Mouse (Mus musculus) MN1 (cell line): ENCODE measurements around the gene Lrrc45.
"Not testable (repeated sequence)": the region's sequence is repeated elsewhere in the genome, so short reads cannot be mapped to it uniquely, and the experiment has no call there.

Experiments
- DNase-seq: peaks from one replicate; pipeline ENCODE4 v3.0.0-alpha.2; 2016; ENCODE audit warnings: low spot score

Gene Lrrc45

DNA sequence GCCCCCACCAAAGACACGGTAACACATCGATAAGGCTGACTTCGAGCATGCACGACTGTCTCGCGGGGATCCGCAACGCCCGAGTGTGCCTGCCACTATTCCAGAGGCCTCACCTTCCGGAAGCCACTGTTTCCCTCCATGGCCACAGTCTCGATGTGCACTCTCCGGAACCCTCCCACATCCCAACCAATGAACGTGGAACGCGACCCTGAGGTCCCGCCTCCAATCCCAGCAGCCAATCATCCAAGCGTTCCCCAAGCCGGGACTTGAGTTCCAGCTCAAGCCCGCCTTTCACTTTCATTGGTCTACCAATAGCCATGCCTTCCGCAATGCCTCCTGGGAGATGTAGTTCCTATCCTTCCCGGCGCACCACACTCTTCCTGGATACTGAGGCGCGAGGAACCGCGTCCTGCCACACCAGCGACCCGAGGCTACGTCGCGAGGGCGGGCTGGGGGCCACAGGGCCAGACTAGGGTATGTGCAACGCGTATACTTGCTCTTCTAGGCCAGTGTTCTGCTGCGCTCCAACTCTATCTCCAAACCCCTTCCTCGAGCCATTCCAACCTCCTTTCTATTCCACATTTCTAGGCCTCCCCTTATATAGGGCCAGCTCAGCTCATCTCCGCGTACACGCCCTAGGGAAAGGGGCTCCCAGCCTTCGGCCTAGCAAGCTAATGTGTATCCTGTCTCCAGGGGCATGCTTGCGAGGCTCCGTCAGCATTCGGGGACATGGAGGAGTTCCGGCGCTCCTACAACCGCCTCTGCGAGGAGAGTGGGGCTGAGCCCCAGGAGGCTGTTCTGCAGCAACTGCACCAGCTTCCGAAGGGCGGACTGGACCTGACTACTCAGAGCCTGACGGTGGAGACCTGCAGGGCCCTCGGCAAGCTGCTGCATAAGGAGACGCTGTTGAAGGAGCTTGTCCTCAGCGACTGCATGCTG lies at the start of gene Lrrc45, which contains the start of gene Cenpx:
Gene Lrrc45 (plus strand): TSS at position 346 of the 939 bp plus-strand sequence.
Gene Cenpx (minus strand): TSS at position 159 of the 939 bp plus-strand sequence.
- peak; percentile 99 for DNase-seq

DNA sequence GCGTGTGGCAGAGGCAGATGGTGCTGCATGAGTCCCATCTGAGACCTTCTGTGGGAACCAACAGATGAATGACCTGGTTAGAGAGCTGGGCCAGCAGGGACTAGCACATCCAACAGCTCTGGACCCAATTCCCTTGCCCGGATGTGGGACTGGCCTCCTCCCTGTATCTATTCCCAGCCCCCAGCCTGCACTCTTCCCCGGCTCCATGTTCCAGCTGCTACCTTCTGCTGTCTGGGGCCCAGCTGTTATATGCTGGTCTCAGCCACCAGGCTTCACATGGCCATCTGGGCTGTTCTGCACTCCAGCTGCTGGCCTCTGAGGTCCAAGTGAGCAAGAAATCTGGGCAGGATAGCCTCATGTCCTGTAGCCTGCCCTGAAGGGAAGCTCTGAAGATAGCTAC lies 48.3 kb upstream of the Lrrc45 start:
- no peak for DNase-seq

DNA sequence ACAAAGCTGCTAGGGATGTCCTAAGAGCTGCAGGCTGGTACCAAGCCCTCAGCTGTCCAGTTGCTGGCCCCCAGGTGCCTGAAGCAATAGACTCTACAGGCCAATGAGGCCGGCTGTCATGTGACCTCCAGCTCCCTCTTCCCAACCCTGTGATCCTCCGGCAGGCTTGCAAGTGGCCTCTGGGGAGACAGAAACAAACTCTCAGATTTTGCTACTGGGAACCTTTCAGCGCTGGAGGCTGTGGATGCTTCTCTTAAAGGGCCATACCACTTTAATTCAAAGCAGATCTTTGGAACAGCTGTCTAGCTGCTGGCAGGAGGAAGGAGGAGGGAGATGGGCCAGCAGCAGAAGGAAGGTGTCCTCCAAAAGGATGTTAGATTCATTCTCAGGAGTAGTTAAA lies 47.1 kb upstream of the Lrrc45 start:
- peak; percentile 59 for DNase-seq

DNA sequence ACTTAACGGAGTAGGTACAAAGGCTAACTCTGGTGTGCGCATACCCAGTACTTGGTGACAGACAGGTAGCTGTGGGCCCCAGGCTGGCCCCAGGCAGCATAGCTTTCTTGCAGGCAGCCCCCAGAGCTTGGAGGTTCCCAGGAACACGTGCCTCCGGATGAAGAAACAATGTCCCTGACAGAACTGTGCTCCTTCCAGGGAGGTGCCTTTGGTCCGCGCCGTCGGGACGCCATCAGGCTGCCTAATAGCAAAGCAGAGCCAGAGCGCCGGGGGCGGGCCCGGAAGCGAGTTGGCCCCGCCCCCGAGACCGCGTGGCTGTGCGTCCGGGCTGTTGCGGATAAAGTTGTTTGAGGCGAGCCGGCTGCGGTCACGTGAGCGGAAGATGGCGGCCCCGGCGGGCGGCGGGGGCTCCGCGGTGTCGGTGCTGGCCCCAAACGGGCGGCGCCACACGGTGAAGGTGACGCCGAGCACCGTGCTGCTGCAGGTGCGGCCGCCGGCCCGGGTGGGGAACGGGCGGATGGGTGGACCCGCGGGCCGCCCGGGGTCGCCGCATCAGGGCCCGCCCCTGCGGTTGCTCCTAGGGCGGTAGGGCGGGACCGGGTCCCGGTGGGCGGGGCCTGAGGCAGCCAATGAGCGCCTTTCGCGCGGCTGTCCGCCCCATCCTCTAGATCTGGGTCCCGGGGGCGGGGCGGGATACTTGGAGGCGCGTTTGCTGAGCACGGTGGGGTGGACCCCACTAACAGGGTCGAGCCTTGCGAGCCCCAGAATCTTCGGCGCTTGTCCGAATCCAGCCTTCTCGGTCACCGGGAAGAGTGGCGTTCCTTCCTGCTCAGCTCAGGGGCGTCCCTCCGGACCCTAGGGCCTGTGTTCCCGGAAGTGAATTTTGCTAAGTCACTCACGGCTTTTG lies 40.8 kb upstream of the Lrrc45 start, which contains the start of gene Aspscr1:
Gene Aspscr1 (plus strand): TSS at position 287 of the 907 bp plus-strand sequence.
- peak; percentile 95 for DNase-seq

DNA sequence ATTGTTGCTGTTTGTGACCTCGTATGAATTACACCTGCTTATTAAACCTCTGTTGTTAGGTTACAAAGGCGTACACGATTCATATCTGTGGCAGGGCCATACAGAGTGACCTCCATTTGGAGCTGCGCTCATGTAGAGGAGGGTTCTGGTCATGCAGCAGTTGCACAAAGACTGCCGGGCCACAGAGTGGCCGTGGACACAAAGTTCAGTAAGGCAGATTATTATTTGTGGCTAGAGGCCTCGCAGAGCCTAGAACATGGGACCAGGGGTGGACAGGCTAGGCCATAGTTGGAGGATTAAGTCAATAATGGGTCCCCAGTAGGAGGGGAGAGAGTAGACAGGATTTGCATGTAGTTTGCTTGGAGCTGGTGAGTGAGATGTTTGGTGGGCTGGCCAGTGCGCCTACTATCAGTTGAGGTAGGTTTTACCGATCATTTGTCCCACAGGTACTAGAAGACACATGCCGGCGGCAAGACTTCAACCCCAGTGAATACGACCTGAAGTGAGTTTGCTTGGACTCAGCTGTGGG lies 40.1 kb upstream of the Lrrc45 start:
- DNase-seq = no peak

DNA sequence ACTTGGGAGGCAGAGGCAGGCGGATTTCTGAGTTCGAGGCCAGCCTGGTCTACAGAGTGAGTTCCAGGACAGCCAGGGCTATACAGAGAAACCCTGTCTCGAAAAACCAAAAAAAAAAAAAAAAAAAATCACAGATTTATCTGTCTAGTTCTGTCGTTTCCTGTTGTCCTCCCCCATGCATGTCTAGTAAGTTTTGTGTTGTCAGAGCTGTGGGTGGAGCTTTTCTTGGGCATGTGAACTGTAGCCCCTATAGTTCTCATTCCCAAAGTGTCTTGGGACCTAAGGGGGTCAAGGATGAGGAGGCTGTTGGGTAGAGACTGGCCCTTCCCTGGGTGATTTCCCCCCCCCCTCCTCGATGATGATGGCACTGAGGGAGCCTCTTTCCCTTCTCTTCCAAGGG lies 37.9 kb upstream of the Lrrc45 start:
- DNase-seq = not testable (repeated sequence)

DNA sequence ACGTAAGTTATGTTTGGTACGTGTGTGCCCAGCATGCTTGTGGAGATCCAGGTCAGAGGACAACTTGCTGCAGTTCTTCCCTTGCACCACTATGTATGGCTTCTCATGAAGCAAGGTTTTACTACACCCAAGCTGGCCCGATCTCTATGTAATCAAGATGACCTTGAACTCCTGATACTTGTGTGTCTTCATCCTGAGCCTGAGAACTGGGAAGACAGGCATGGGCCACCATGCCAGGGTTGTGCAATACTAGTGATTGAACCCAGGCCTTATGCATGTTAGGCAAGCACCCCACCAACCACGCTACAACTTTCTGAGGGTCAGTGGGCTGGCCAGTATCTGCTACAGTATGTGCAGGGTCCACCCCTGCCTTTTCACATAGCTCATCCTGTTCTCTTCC lies 36.8 kb upstream of the Lrrc45 start:
- no peak for DNase-seq

DNA sequence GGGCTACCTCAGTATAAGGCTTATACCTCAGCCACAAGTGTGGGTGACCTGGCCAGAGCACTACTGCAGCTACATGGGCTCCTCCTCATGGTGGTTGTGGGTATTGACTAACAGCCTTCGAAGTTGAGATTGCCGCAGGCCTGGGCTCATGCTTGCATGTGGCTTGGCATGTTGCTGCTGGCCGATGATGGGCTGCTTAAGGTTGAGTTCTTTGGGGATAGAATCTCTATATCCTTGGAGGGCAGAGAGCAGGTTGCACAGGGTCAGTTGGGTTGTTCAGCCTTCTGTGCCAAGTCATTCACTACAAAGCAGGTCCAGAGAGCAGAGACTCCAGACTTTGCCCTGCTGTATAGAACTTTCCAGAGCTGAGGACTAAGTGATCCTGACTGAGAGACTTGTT lies 33.8 kb upstream of the Lrrc45 start:
- DNase-seq = peak; percentile 69

DNA sequence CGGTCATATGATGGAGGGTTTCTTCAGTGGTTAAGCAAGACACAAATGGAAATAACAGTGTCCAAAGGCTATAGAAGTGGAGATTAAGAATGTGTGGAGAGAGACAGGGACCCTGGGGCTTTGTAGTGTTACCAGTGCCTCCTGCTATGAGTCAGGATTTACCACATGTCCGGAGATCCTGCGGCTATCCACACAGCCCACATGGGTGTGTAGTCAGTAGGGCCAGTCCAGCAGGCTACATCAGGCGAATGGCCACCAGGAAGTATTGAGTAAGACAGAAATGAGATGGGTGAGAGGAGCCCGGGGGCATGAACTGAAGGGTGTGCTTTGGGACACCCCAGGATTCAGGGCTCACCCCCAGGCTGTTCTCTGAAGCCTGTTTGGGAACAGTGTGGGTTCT lies 31.0 kb upstream of the Lrrc45 start:
- DNase-seq = no peak

DNA sequence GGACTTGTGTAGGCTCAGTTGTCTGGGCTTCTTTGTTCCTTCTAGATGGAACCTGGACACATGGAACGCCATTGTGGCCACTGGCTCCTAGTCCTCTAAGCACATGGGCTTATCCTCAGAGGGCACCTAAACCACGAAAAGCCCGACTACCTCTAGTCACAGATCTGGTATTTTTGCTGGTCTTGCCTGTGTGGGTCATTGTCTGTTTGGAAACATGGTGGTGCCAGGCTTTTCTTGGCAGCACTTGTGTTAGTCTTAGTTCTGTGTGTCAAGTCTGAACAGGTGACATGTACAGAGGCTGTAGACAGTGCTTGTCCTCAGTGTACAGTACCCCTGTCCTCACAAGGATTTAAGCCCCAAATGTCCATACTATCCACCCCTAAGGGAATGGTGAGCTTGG lies 30.2 kb upstream of the Lrrc45 start:
- DNase-seq = no peak

DNA sequence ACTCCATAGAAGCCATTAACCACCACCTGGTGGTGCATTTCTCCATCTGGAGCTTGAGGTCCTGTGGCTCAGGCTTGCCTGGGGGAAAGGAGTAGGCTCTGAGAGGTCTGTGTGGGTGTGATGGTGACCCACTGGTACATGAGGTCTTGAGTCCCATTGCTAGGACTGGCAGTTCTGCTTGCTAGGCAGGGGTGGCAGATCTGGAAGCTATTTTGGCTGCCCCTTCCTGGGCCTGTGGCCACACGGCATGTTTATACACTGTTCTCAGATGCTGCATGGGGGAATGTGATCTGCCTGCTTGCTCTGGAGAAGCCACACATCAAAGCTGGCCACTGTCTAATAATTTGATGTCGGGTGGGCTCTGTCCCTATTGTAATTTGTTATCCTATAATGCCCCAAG lies 29.6 kb upstream of the Lrrc45 start:
- no peak for DNase-seq

DNA sequence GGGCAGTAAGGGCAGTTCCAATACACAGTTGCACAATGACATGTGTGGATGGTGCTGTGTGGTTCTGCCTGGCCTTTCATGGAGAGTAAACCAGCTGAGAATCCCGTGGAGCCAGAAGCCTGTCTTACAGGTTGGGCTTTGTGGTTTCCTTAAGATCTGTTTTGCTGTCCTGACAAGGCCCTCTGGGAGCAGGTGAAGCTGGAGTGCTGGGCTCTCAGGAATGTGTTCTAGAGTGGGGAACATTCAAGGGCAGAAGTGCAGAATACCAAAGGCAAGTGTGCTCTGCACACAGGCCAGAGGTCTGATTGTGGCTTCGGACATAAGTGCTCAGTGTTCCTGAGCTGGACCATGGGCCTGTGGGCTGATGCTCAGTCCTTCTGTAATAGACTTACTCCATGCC lies 29.1 kb upstream of the Lrrc45 start:
- DNase-seq = no peak

DNA sequence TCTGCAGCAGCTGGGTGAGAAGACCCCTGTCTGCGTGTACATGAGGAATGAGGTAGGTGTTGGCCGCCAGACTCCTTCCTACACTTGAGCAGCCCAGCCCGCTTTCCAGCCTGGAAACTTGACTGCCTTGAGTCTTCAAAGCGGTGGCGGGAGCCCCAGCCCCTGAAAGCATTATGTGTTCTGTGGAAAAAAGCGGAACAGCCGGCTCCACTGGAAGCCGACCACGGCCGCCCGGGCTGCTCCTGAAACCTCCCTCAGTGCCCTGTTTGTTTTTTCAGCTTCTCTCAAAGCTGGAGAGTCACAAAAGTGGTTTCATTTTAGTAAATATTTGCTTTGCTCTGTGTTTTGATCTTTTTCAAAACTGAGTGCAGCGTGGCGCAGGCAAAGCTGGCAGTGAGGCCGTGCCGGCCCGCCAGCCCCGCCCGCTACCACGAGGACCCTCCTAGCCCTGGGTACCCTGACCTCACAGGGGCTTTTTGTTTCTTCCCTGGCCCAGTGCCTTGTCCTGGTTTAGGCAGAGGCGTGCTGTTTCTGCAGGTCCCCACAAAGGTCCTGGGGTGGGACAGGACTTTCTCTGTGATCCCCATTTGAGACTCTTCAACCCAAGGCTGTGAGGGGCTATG lies 27.0 kb upstream of the Lrrc45 start:
- no peak for DNase-seq

DNA sequence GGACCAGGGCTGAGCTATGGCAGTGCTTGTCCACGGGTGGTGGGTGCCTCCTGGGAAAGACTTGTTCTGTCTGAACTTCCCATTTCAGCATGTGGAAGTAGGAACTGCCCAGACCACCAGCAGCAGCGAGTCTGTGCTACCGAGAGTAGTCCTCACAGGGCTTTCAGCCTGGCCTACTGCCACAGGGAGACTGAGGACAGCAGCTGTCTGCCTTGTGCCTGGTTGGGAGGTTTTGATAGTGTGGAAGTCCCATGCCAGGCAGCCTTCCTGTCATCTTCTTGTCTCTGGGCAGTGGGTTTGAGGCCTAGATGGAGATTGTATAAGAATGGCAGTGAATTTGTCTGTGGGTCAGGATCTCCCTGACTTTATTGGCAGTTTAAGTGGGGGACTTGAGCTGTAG lies 24.4 kb upstream of the Lrrc45 start:
- DNase-seq = no peak

DNA sequence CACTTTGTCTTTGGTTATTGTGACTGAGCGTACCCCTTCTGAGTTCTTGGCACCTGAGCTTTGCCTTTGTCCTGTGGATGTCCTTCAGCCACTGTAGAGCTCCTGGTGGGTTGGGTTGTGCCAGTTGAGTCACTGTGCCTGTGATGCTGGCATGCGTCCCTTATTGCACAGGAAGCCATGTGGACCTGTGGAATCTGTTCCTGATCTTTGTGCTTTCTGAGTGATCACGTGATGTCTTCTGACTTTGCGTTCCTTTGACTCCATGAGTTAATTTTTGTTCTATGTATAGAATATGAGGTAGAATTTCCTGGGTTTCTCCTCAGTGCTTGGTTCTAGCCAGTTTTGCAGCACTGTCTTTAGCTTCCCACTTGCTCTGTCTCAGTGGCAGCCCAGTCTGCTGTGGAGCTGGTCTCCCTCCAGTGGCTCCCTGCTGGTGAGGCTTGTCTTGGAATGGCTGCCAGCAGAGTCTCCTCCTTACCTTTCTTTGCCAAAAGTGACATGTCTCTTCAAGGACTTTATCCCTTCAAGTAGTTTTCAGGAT lies 21.2 kb upstream of the Lrrc45 start:
- DNase-seq = no peak

DNA sequence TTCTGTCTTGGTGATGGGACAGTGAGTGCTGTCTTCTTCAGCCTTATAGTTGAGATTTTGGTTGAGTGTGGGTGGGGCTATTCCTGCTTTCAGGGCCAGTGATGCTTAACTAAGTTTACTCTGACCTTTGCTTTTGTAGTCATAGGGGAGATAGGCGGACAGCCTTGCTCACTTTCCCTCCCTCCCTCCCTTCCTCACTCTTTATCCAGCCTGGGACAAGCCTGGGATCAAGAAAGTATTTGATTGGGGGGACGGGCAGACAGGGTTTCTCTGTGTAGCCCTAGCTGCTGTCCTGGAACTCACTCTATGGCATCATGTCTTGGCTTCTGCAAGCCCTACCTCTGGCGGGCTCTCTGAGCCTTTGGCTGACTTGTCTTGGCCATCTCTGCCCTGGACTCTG lies 20.3 kb upstream of the Lrrc45 start:
- no peak for DNase-seq

DNA sequence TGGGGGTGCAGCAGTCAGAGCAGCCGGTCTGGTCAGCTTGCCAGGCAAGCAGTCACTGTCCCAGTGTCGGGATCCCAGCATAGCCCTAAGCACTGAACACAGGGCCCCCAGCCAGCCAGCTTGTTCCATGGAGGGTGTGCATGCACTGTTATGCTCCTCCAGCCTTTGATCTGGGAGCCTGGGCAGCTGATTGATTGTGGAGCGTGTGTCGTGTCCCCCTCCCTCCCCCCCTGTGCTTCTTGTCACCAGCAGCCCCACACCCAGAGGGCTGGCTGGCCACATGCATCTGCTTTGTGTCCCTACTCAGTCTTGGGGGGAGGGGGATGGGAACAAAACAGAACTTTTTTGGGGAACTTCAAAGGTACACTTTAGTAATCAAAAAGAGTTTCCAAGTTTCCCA lies 18.5 kb upstream of the Lrrc45 start:
- DNase-seq = no peak

DNA sequence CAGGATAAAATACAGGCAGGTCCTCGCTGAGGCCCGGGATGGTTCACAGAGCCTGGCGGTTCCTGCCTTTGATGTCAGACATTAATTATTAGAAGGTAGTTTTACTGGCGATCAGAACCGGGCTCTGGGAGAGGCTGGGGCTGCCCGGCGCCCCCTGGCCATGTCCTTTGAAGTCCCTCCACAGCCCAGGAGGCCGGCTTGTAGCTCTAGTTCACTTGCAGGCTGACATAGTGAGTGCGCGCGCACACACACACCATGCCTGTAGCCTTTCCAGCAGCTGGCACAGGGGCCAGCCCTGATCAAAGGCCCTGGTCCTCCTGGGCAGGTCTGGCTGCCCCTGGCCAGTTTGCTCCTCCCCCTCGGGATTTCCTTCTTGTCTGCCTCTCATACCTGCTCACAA lies 18.1 kb upstream of the Lrrc45 start:
- DNase-seq = no peak

DNA sequence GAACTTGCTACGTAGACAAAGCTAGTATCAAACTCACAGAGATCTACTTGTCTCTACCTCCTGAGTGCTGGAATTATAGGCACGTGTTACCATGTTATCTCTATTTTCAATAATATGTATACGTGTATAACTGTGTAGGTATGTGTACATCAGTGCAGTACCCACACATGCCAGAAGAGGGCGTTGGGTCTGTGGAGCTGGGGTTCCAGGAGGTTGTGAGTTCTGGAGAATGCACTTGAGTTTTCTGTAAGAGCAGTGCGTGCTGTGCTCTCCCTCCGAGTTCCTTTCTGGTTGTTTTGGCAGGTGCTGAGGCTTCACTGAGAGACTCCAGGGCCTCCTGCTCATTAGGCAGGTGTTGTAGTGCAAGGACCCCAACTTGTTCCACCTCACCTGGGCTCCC lies 17.2 kb upstream of the Lrrc45 start:
- DNase-seq = no peak

DNA sequence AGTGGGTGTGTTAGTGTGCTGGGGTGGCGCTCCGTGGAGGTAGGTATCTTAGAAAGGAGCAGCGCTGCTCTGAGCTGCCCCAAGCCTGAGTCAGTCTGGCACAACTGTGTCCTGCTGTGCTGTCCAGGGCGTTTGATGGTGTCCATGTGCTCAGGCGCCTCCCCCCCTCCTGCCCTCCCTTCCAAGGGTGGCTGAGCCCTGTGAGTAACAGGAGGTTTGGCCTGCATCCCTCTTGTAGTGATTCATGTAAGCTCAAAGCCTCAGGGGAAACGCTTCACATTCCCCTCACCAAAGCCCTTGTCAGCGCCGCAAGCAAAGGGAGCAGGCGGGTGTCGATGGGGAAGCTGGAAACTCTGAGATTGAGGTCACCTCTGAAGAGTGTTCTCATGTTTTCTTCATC lies 16.0 kb upstream of the Lrrc45 start:
- DNase-seq = peak; percentile 91

DNA sequence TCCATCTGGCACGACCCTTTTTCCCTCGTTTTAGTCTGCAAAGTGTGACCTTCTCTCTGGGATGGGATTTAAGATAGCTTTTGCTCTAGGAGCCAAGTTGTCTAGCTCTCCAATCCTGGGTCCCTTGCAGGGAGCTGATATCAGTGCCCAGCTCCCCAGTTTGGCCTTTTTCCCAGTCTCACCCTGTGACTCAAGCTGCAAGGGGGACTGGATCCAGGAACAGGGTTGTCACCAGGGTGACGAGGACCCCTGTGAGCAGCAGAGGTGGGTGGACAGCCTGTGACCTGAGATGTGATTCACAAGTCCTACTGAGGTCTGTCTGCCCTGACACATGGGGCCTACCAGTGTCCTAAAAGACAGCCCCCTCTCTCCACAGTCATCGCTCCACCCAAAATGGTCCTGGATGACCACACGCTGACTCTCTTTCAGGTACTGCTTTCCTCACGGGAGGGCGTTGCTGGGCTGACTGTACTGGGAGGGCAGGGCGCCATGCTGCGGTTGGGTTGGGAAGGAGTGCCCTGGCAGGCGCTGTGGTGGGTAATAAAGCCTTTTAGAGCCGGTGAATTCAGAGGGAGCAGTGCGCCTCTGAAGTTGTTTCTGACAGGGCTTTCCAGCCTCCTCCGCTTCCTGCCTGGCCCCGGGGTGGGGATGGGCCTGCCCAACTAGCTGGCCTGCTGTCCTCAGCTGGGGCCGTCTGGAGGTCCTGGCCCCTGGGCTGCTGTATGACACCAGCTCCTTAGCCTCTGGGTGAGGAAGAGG lies 9.8 kb upstream of the Lrrc45 start:
- peak; percentile 51 for DNase-seq
